Mouse (Mus musculus) embryonic fibroblast, embryonic 13.5 days (primary cell): ENCODE results near the gene Prdm8.

Experiments
- CTCF ChIP-seq: IDR thresholded peaks from 2 replicates; pipeline ENCODE4 v1.5.1; 2011; ENCODE audit warnings: mild to moderate bottlenecking, control low read depth, low read length, moderate library complexity, borderline replicate concordance; ENCODE audit not compliant: insufficient read depth
- POLR2A ChIP-seq: IDR thresholded peaks from 2 replicates; pipeline ENCODE4 v1.6.1; 2011; ENCODE audit warnings: low read depth, mild to moderate bottlenecking, control low read depth, low read length, moderate library complexity

- TF ChIP-seq CTCF, result no peak
- TF ChIP-seq POLR2A, result no peak
Observed at GRCm38 (mm10) chr5:98189181-98190180, 22.5 kb downstream of the Prdm8 start.
